Mouse (Mus musculus) intestine, embryonic 15.5 days (tissue): ENCODE measurements around the gene Clstn1. TPM values are rescaled to one million over a fixed set of nuclear protein-coding genes. Genes with fewer than 3 reads are reported as not detected.
A peak's percentile ranks its signal among the peaks of the same experiment; 100 is the strongest.

Experiments
- ATAC-seq: fragments of 200-750 bp; cut with Nextera tagmentation; 2 replicates; pipeline ENCODE4 v1.8.0; 2017; ENCODE audit warnings: moderate TSS enrichment, moderate library complexity
- H3K27ac ChIP-seq: fragments of 300-500 bp; sonication (generic); 2 replicates; pipeline ENCODE4 v1.5.1; 2015; ENCODE audit warnings: mild to moderate bottlenecking, inconsistent platforms
- H3K27me3 ChIP-seq: fragments of 300-500 bp; sonication (generic); replicated peaks from 2 replicates; pipeline ENCODE4 v1.6.1; 2015; ENCODE audit warnings: inconsistent platforms
- H3K36me3 ChIP-seq: fragments of 300-500 bp; sonication (generic); 2 replicates; pipeline ENCODE4 v1.6.1; 2015; ENCODE audit warnings: inconsistent platforms
- H3K4me1 ChIP-seq: fragments of 300-500 bp; sonication (generic); replicated peaks from 2 replicates; pipeline ENCODE4 v1.6.1; 2015; ENCODE audit warnings: inconsistent platforms
- H3K4me2 ChIP-seq: fragments of 300-500 bp; sonication (generic); replicated peaks from 2 replicates; pipeline ENCODE4 v1.6.1; 2015; ENCODE audit warnings: mild to moderate bottlenecking, inconsistent platforms
- H3K4me3 ChIP-seq: fragments of 300-500 bp; sonication (generic); replicated peaks from 2 replicates; pipeline ENCODE4 v1.5.1; 2015; ENCODE audit warnings: inconsistent platforms
- H3K9ac ChIP-seq: fragments of 300-500 bp; sonication (generic); 2 replicates; pipeline ENCODE4 v1.6.1; 2015; ENCODE audit warnings: inconsistent platforms
- H3K9me3 ChIP-seq: fragments of 300-500 bp; sonication (generic); 2 replicates; pipeline ENCODE4 v1.6.1; 2016; ENCODE audit warnings: inconsistent platforms
- WGBS: fragments of 180-500 bp; shearing (Covaris S2); methylation state at CpG from one replicate; pipeline ENCODE4 v1.1.7; 2015; 5-methylcytosine and 5-hydroxymethylcytosine counted together
- polyA plus RNA-seq: library from polyadenylated mRNA; unstranded; fragments of >200 nt; fragmentation: Nextera tagmentation; extraction: Ambion mirVana; gene quantifications from 2 replicates; pipeline ENCODE4 v1.2.1, GENCODE M21; 2015

Clstn1 gene
- polyA plus RNA-seq, 1 experiment from 2014 or later = 40.9 TPM

GRCm38 (mm10) chr4:149628372-149628771 lies 42.1 kb downstream of the Clstn1 start:
- H3K27me3 ChIP-seq = no peaks in the 10 kb centered on the region
- no peak overlapping the region for H3K4me2 ChIP-seq
- no peak overlapping the region for H3K9ac ChIP-seq
- H3K9me3 ChIP-seq = no peaks in the 10 kb centered on the region
- no peak overlapping the region for H3K4me3 ChIP-seq
- peaks cover 13% of the 10 kb centered on the region; the same call in 1 of the 2 replicates for H3K36me3 ChIP-seq
- H3K27ac ChIP-seq = no peak overlapping the region
- WGBS = 78% methylated on average over 10 of the region's 10 CpGs
- no peaks in the 10 kb centered on the region for H3K4me1 ChIP-seq
- ATAC-seq = no peak

DNA sequence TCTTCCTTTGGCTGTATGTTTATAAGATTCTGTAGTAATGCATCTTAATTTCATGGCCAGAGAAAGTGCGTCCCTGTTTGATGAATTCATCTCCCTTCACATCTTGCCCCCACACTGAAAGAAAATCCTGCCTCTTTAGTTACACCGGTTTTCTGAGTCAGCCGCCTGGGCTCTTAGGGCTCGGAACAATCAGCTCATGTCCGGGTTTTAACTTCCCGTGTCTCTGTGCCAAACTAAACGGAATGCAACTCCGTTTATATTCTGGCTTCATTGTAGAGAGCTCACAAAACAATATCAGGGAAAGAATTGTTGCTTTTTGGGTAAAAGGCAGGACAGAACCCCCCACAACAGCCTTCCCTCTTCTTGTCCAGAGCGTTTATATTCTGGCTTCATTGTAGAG lies 42.5 kb downstream of the Clstn1 start:
- peaks cover 14% of the 10 kb centered on the region; the same call in 1 of the 2 replicates for H3K36me3 ChIP-seq
- H3K4me1 ChIP-seq = no peaks in the 10 kb centered on the region
- ATAC-seq = no peak
- no peak overlapping the region for H3K4me3 ChIP-seq
- no peak overlapping the region for H3K9ac ChIP-seq
- no peak overlapping the region for H3K27ac ChIP-seq
- H3K9me3 ChIP-seq = no peaks in the 10 kb centered on the region
- H3K4me2 ChIP-seq = no peak overlapping the region
- 68% methylated on average over 9 of the region's 9 CpGs for WGBS
- no peaks in the 10 kb centered on the region for H3K27me3 ChIP-seq

DNA sequence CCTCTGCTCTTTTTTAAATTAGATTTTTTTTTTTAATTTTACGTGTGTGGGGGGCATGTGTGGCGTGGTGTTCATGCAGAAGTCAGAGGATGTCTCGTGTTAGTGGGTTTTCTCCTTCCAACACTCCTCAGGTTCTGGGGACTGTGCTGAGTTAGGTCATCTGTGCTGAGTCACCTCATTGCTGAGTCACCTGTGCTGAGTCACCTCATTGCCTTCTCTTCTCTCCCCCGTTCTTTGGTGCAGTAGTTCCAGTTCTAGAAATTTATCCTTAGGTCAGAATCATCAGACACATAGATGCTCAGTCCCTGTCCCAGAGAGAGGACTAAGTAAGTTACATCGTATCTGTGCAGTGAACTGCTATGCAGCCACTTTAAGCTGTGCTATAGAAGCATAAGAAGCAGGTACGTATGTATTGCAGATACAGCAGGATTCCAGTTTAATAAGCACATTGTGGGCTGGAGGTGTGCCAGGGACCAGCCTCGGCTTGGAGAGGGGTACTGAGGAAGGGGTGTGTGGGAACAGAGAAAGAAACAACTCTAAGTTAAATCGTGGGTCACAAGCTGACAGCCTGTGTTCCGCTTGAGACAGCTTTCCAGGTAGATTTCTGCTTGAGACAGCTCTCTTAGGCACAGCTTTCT lies 46.5 kb downstream of the Clstn1 start:
- H3K9ac ChIP-seq = no peak overlapping the region
- H3K4me3 ChIP-seq = no peak overlapping the region
- WGBS = 88% methylated on average over 9 of the region's 9 CpGs
- no peak for ATAC-seq
- H3K9me3 ChIP-seq = no peaks in the 10 kb centered on the region
- no peaks in the 10 kb centered on the region for H3K27me3 ChIP-seq
- H3K36me3 ChIP-seq = peaks cover 27% of the 10 kb centered on the region
- no peak overlapping the region for H3K4me2 ChIP-seq
- H3K4me1 ChIP-seq = no peaks in the 10 kb centered on the region
- no peak overlapping the region for H3K27ac ChIP-seq

DNA sequence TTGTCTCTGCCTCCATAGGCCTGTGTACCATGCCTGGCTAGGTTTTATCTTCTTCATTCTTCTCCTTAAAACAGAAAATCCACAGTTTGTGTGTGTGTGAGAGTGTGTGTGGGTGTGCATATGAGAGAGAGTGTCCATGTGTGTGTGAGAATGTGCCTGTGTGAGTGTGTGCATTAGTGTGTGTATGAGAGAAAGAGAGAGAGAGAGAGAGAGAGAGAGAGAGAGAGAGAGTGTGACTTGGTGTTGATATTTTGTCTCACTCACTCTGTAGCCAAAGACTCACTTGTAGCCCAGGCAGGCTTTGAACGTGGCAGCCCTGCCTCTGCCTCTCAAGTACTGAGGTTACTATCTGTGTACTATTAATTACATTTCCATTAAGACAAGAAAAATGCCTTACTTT lies 47.9 kb downstream of the Clstn1 start:
- WGBS = 79% methylated on average over 1 of the region's 1 CpGs
- Histone ChIP-seq H3K36me3 (peaks cover 32% of the 10 kb centered on the region), H3K4me2 (no peak overlapping the region)

DNA sequence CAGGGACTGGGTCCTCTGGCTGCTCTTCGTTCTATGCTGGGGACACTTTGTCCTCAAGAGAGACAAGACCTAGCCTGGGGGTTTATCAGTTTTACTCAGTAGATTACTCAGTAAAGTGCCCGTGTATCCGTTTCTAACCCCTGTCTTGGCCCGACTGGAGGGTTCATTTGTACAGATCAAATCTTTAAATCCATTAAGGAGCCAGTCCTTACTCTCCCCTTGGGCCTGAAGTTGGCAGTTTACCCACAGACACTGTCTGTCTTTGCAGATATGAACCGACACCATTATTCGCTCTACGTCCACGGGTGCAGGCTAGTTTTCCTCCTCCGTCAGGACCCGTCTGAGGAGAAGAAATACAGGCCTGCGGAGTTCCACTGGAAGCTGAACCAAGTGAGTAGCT lies 48.7 kb downstream of the Clstn1 start:
- WGBS = 91% methylated on average over 11 of the region's 11 CpGs
- H3K27ac ChIP-seq = no peak overlapping the region
- peaks cover 32% of the 10 kb centered on the region for H3K36me3 ChIP-seq
- H3K4me3 ChIP-seq = no peak overlapping the region
- no peak overlapping the region for H3K4me2 ChIP-seq
- H3K9ac ChIP-seq = no peak overlapping the region
- no peaks in the 10 kb centered on the region for H3K4me1 ChIP-seq
- no peaks in the 10 kb centered on the region for H3K27me3 ChIP-seq
- H3K9me3 ChIP-seq = no peaks in the 10 kb centered on the region
- ATAC-seq = no peak

More for the DNA sequence above, 47.9 kb downstream of the Clstn1 start:
- H3K27me3 ChIP-seq = no peaks in the 10 kb centered on the region
- H3K9ac ChIP-seq = no peak overlapping the region
- no peaks in the 10 kb centered on the region for H3K4me1 ChIP-seq
- no peak overlapping the region for H3K4me3 ChIP-seq
- no peaks in the 10 kb centered on the region for H3K9me3 ChIP-seq
- no peak for ATAC-seq
- H3K27ac ChIP-seq = no peak overlapping the region

DNA sequence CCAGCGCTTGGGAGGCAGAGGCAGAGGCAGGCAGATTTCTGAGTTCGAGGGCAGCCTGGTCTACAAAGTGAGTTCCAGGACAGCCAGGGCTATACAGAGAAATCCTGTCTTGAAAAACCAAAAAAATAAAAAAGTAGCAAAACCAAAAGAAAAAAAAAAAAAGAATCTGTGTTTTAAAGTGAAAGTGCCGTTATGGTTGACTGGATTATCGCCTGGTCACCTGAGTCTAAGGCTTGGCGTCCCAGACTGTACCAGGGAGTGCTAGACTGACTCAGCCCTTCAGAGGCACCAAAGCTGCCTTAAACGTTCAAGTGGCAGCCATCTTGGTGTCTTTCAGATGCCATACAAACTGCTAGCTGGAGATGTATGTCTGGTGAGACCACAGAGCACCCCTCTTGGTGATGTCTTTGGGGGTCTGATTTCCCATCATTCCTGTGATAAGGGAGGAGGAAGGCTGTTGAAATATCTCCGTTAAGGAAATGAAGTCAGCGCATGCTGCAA lies 49.7 kb downstream of the Clstn1 start:
- H3K36me3 ChIP-seq = peaks cover 27% of the 10 kb centered on the region

GRCm38 (mm10) chr4:149637942-149638341 lies 51.7 kb downstream of the Clstn1 start:
- no peak overlapping the region for H3K4me2 ChIP-seq
- H3K4me1 ChIP-seq = no peaks in the 10 kb centered on the region
- no peaks in the 10 kb centered on the region for H3K9me3 ChIP-seq
- 91% methylated on average over 7 of the region's 7 CpGs for WGBS
- H3K9ac ChIP-seq = no peak overlapping the region
- no peak overlapping the region for H3K4me3 ChIP-seq
- peaks cover 22% of the 10 kb centered on the region for H3K36me3 ChIP-seq
- H3K27me3 ChIP-seq = no peaks in the 10 kb centered on the region
- H3K27ac ChIP-seq = no peak overlapping the region
- no peak for ATAC-seq

More for the DNA sequence above, 49.7 kb downstream of the Clstn1 start:
- Histone ChIP-seq H3K4me3 (no peak overlapping the region), H3K27ac (no peak overlapping the region), H3K4me2 (no peak overlapping the region), H3K4me1 (no peaks in the 10 kb centered on the region), H3K9me3 (no peaks in the 10 kb centered on the region), H3K9ac (no peak overlapping the region), H3K27me3 (no peaks in the 10 kb centered on the region)
- ATAC-seq = no peak
- WGBS = 83% methylated on average over 8 of the region's 8 CpGs

DNA sequence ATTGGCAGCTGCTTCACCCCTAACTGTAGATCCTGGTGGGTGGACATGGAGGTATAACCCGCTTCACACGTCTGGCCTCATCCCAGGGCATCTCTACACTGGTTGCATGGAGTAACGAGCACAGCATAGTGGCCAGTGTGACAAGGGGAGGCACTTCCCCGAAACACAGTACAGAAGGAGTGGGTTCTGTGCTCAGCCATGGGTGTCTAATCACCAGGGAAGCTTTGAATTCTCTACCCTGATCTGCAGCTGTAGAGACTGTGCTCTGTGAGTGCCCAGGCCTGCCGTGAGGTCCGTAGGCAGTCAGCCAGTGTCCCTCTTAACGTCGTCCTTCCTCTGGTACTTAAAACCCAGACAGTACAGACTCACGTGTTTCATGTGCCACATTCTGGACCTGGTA lies 54.6 kb downstream of the Clstn1 start:
- WGBS = 65% methylated on average over 9 of the region's 9 CpGs
- no peak overlapping the region for H3K27ac ChIP-seq
- ATAC-seq = peak; percentile 29; the same call in 1 of the 2 replicates

DNA sequence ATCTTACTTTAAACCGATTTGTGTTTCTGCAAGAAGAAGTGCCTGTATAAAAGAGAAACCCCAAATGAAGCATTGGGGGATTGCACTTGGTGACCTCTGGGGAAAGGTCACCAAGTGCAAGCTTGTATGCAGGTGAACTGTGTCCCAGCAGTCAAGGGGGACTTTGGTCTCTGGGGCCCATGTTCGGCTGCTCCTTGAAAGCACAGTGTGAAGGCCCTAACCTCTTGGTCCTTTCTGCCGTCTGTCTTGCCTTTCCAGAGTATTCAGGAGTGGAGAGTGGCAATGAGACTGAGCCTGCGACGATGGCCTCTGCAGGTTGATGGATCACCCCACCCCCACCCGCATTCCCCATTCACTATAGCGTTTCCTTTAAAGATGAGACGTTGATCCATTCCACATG lies 55.1 kb downstream of the Clstn1 start:
- Histone ChIP-seq H3K4me1 (no peaks in the 10 kb centered on the region), H3K4me3 (no peak overlapping the region), H3K9ac (no peak overlapping the region), H3K4me2 (no peak overlapping the region), H3K36me3 (peaks cover 19% of the 10 kb centered on the region), H3K27ac (no peak overlapping the region), H3K9me3 (no peaks in the 10 kb centered on the region), H3K27me3 (no peaks in the 10 kb centered on the region)
- 50% methylated on average over 8 of the region's 8 CpGs for WGBS
- ATAC-seq = peak; percentile 34; the same call in 1 of the 2 replicates

More for the DNA sequence above, 54.6 kb downstream of the Clstn1 start:
- H3K27me3 ChIP-seq = no peaks in the 10 kb centered on the region
- no peaks in the 10 kb centered on the region for H3K9me3 ChIP-seq
- H3K4me3 ChIP-seq = no peak overlapping the region
- no peaks in the 10 kb centered on the region for H3K4me1 ChIP-seq
- no peak overlapping the region for H3K4me2 ChIP-seq
- H3K36me3 ChIP-seq = peaks cover 16% of the 10 kb centered on the region
- no peak overlapping the region for H3K9ac ChIP-seq

- no peak overlapping the region for H3K9ac ChIP-seq
- peaks cover 22% of the 10 kb centered on the region for H3K36me3 ChIP-seq
- H3K4me3 ChIP-seq = no peak overlapping the region
- H3K9me3 ChIP-seq = no peaks in the 10 kb centered on the region
- no peak overlapping the region for H3K27ac ChIP-seq
- 81% methylated on average over 5 of the region's 5 CpGs for WGBS
- no peaks in the 10 kb centered on the region for H3K27me3 ChIP-seq
- no peak for ATAC-seq
- no peaks in the 10 kb centered on the region for H3K4me1 ChIP-seq
- no peak overlapping the region for H3K4me2 ChIP-seq
These were observed 55.7 kb downstream of the Clstn1 start for GRCm38 (mm10) chr4:149641956-149642355.

DNA sequence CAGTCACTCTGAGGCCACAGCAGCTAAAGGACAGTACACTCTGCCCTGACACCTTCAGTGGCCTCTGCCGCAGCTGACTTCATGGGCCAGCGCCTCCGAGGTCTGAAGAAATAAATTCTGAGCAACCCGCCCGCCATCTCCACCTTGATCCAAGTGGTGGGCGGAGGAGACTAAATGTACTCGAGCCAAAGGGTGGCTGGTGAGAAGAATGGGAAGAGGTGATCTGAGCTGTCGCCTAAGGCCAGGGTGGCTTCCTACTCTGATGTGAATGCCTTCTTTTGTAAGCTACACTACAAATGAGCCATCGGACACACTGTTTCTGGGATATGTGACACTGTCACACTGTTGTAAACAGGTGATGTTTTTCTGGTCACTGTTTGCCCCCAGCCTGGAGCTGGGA lies 59.5 kb downstream of the Clstn1 start:
- WGBS = 91% methylated on average over 9 of the region's 9 CpGs
- H3K4me2 ChIP-seq = no peak overlapping the region
- no peaks in the 10 kb centered on the region for H3K9me3 ChIP-seq
- peaks cover 27% of the 10 kb centered on the region for H3K36me3 ChIP-seq
- no peak overlapping the region for H3K9ac ChIP-seq
- H3K27ac ChIP-seq = no peak overlapping the region
- H3K4me3 ChIP-seq = no peak overlapping the region
- H3K27me3 ChIP-seq = no peaks in the 10 kb centered on the region
- no peaks in the 10 kb centered on the region for H3K4me1 ChIP-seq
- ATAC-seq = no peak

GRCm38 (mm10) chr4:149648031-149648805 lies 62.0 kb downstream of the Clstn1 start:
- WGBS = 77% methylated on average over 20 of the region's 20 CpGs
- Histone ChIP-seq H3K4me3 (no peak overlapping the region), H3K4me1 (no peaks in the 10 kb centered on the region), H3K27me3 (no peaks in the 10 kb centered on the region), H3K9me3 (no peaks in the 10 kb centered on the region), H3K9ac (no peak overlapping the region), H3K4me2 (no peak overlapping the region), H3K27ac (no peak overlapping the region), H3K36me3 (peaks cover 24% of the 10 kb centered on the region)
- no peak for ATAC-seq
